8 mouse cellular contexts compared by ENCODE assay signal in genomic region chr4:47208421-47208991, GRCm38 (mm10). TPM values are rescaled to one million over a fixed set of nuclear protein-coding genes. Genes with fewer than 3 reads are reported as not detected.
A peak's percentile ranks its signal among the peaks of the same experiment; 100 is the strongest.
DNase-seq lines count a peak whose midpoint lies in the region; ATAC-seq and TF ChIP-seq lines count a peak whose summit lies in the region.

No protein-coding gene starts in this region.

- no peaks in the 10 kb centered on the region for H3K4me1 ChIP-seq in forebrain, postnatal 0 days (ENCODE audit: insufficient read depth)
- peaks cover 8% of the 10 kb centered on the region for H3K4me1 ChIP-seq in limb, embryonic 14.5 days (ENCODE audit: control insufficient read depth, insufficient read depth, low read length)
- peaks cover 10% of the 10 kb centered on the region; the same call in 1 of the 2 replicates for H3K4me1 ChIP-seq in stomach, embryonic 14.5 days (ENCODE audit: control insufficient read depth, insufficient read depth, low read length)

- 2% methylated on average over 40 of the region's 40 CpGs for WGBS in forebrain, postnatal 0 days
- WGBS in limb, embryonic 14.5 days: 3% methylated on average over 38 of the region's 40 CpGs
- 2% methylated on average over 39 of the region's 40 CpGs for WGBS in stomach, embryonic 14.5 days

- H3K9me3 ChIP-seq in forebrain, postnatal 0 days (ENCODE audit: low read length): no peaks in the 10 kb centered on the region
- H3K9me3 ChIP-seq in limb, embryonic 14.5 days (ENCODE audit: control insufficient read depth, low read length): no peaks in the 10 kb centered on the region
- H3K9me3 ChIP-seq in stomach, embryonic 14.5 days (ENCODE audit: control insufficient read depth, low read depth, low read length): no peaks in the 10 kb centered on the region

- TF ChIP-seq POLR2A in limb, embryonic 14.5 days (IDR thresholded peaks at IDR 0.05; ENCODE audit: borderline replicate concordance, extremely low read depth, insufficient read depth, insufficient read length): no peak

- H3K9ac ChIP-seq in forebrain, postnatal 0 days: peak overlapping the region; percentile 57
- H3K9ac ChIP-seq in limb, embryonic 14.5 days (ENCODE audit: low read depth, low read length, severe bottlenecking): peak overlapping the region; percentile 58
- peak overlapping the region; percentile 33 for H3K9ac ChIP-seq in stomach, embryonic 14.5 days (replicated peaks; ENCODE audit: low read depth, low read length)

- H3K27ac ChIP-seq in forebrain, postnatal 0 days (ENCODE audit: low read depth, low read length): no peak overlapping the region
- H3K27ac ChIP-seq in limb, embryonic 14.5 days (replicated peaks; ENCODE audit: low read depth, low read length): 0 out of 2 replicates have a peak overlapping the region, but pooled peaks have one; percentile 4
- no peak overlapping the region; the same call in 1 of the 2 replicates for H3K27ac ChIP-seq in stomach, embryonic 14.5 days (ENCODE audit: low read length)

- H3K4me2 ChIP-seq in forebrain, postnatal 0 days (ENCODE audit: low read depth): peak overlapping the region; percentile 89
- peak overlapping the region; percentile 80 for H3K4me2 ChIP-seq in limb, embryonic 14.5 days (replicated peaks; ENCODE audit: low read depth, low read length, severe bottlenecking)
- H3K4me2 ChIP-seq in stomach, embryonic 14.5 days (replicated peaks; ENCODE audit: low read depth, low read length): peak overlapping the region; percentile 86

- no peak for TF ChIP-seq CTCF in forebrain, postnatal 0 days (IDR thresholded peaks at IDR 0.05; ENCODE audit: low read depth)

- intact Hi-C loops in gastrocnemius, postnatal 36 days (cut with DNase I): loop anchor here (5.0 kb wide), 1 partner anchor 81 kb away; no protein-coding TSS in a partner anchor

- peak overlapping the region; percentile 49 for H3K4me3 ChIP-seq in forebrain, postnatal 0 days (ENCODE audit: low read depth, low read length)
- peak overlapping the region; percentile 53 for H3K4me3 ChIP-seq in limb, embryonic 14.5 days (replicated peaks; ENCODE audit: low read length)
- H3K4me3 ChIP-seq in stomach, embryonic 14.5 days (ENCODE audit: low read depth, low read length): peak overlapping the region; percentile 47

- peak; percentile 57 for ATAC-seq in forebrain, postnatal 0 days
- ATAC-seq in limb, embryonic 14.5 days (ENCODE audit: low FRiP score, low read depth): 0 out of 2 replicates have a peak, but pooled peaks have one; percentile 12
- no peak; the same call in 1 of the 2 replicates for ATAC-seq in stomach, embryonic 14.5 days (ENCODE audit: insufficient number of reproducible peaks, insufficient read depth, low FRiP score, low read depth)

- DNase-seq in gastrocnemius, postnatal 10 days: peak; percentile 31
- DNase-seq in gastrocnemius, postnatal 36 days: no peak
- DNase-seq in ES-CJ7 (ENCODE audit: low read depth, low spot score): peak; percentile 7
- DNase-seq in forebrain, postnatal 0 days: peak; percentile 53
- DNase-seq in limb, embryonic 14.5 days (ENCODE audit: low spot score): no peak
- DNase-seq in ovary, postnatal 10 days (ENCODE audit: low spot score): no peak
- no peak for DNase-seq in thymus, postnatal 10 days (ENCODE audit: low spot score in 2 of 2)

- no peaks in the 10 kb centered on the region for H3K36me3 ChIP-seq in forebrain, postnatal 0 days (ENCODE audit: insufficient read depth)
- H3K36me3 ChIP-seq in limb, embryonic 14.5 days (ENCODE audit: control insufficient read depth, insufficient read depth, low read length): no peaks in the 10 kb centered on the region
- H3K36me3 ChIP-seq in stomach, embryonic 14.5 days (ENCODE audit: control insufficient read depth, insufficient read depth, low read length): no peaks in the 10 kb centered on the region

- peaks cover 21% of the 10 kb centered on the region for H3K27me3 ChIP-seq in forebrain, postnatal 0 days (ENCODE audit: insufficient read depth, low read length)
- H3K27me3 ChIP-seq in limb, embryonic 14.5 days (ENCODE audit: control insufficient read depth, insufficient read depth, low read length): peaks cover 43% of the 10 kb centered on the region
- peaks cover 31% of the 10 kb centered on the region for H3K27me3 ChIP-seq in stomach, embryonic 14.5 days (ENCODE audit: control insufficient read depth, insufficient read depth, low read length)

RNA-seq across cellular contexts. Expression of gene Col15a1, which starts 0.5 kb away (rescaled TPM):
- total RNA-seq in gastrocnemius, postnatal 10 days (2021): 100 to 1,000 TPM; 332 to 359 TPM
- total RNA-seq in gastrocnemius, postnatal 36 days (2021): 10 to 100 TPM; 44.6 to 76.0 TPM
- total RNA-seq in forebrain, postnatal 0 days (2014; rRNA removed): 6.2 TPM in 2 replicates
- polyA plus RNA-seq in forebrain, postnatal 0 days (2015; fragmentation: Nextera tagmentation; extraction: Ambion mirVana): 2.0 and 2.5 TPM in 2 replicates
- polyA plus RNA-seq in limb, embryonic 14.5 days (2012; rRNA removed): 86.3 and 102 TPM in 2 replicates
- 30.6 and 31.5 TPM in 2 replicates for polyA plus RNA-seq in limb, embryonic 14.5 days (2014; fragmentation: Nextera tagmentation; extraction: Ambion mirVana)
- polyA plus RNA-seq in stomach, embryonic 14.5 days (2014; fragmentation: Nextera tagmentation; extraction: Ambion mirVana): 23.1 and 23.8 TPM in 2 replicates

Comparison
In these comparisons a context has a peak if more than half of its experiments do, and no peak if none do; other contexts are left out.
1. DNase-seq: peak in gastrocnemius, postnatal 10 days (single experiment), ES-CJ7 (single experiment) and forebrain, postnatal 0 days (single experiment); none in gastrocnemius, postnatal 36 days (0 of 2), limb, embryonic 14.5 days (single experiment), ovary, postnatal 10 days (single experiment) and thymus, postnatal 10 days (0 of 2).
2. RNA of gene Col15a1, which starts 0.5 kb away (total RNA-seq): 332 to 359 TPM in gastrocnemius, postnatal 10 days; 44.6 to 76.0 TPM in gastrocnemius, postnatal 36 days and 6.2 TPM in forebrain, postnatal 0 days; every median in the first group is over 4 times any median in the second.
3. Peak in every context shown above with its lines, with median percentiles within 50 percentile points of each other: H3K4me2 ChIP-seq, H3K4me3 ChIP-seq and H3K9ac ChIP-seq.